Comparison of ENCODE assay signal across 8 mouse cellular contexts in the genomic region with DNA sequence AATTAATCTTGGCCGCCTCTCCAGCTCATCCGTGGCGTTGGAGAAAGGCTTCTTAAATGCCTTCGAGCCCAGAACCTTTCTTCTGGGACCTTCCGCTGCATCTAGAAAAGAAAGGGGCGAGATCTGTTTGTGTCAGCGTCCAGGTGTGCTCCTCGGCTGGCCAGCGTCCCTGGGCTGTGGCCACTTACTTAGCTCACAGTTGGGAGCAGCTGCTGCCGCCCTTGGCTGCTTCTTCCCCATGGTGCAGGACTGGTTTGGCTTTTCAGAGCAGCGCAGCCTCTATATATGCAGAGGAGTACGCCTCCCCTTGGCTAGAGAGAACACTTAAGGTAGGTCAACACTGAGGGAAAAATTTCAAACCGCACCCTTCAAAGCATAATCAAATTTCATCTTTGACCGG. TPM values are rescaled to one million over a fixed set of nuclear protein-coding genes. Genes with fewer than 3 reads are reported as not detected.
DNase-seq lines count a peak whose midpoint lies in the region; ATAC-seq and TF ChIP-seq lines count a peak whose summit lies in the region.

No protein-coding gene starts in this region.

- TF ChIP-seq POLR2A in bone marrow macrophage, adult 2 months (IDR thresholded peaks at IDR 0.05; ENCODE audit: borderline replicate concordance, low read depth, low read length) = no peak
- TF ChIP-seq POLR2A in myocyte (IDR thresholded peaks at IDR 0.05; ENCODE audit: insufficient read length, low read depth) = no peak

- H3K4me3 ChIP-seq in bone marrow macrophage, adult 2 months (ENCODE audit: insufficient read depth, low read length) = peak overlapping the region; percentile 70
- H3K4me3 ChIP-seq in hindbrain, embryonic 13.5 days = peak overlapping the region; percentile 97
- peak overlapping the region; percentile 97 for H3K4me3 ChIP-seq in liver, embryonic 12.5 days
- H3K4me3 ChIP-seq in myocyte = peak overlapping the region; percentile 31
- H3K4me3 ChIP-seq in layer of hippocampus, adult 2 months = no peak overlapping the region

- H3K79me2 ChIP-seq in myocyte (ENCODE audit: control insufficient read depth, insufficient read depth) = peaks cover 31% of the 10 kb centered on the region

- DNase-seq in gastrocnemius, adult 18-20 months (ENCODE audit: low spot score) = peak; percentile 27
- DNase-seq in gastrocnemius, postnatal 4 days (ENCODE audit: low spot score in 2 of 2) = no peak
- DNase-seq in layer of hippocampus, adult 2 months (ENCODE audit: low spot score in 2 of 2) = no peak
- no peak for DNase-seq in urinary bladder, postnatal 25 days (ENCODE audit: low spot score)

- no peaks in the 10 kb centered on the region for H3K9me3 ChIP-seq in hindbrain, embryonic 13.5 days
- no peaks in the 10 kb centered on the region for H3K9me3 ChIP-seq in liver, embryonic 12.5 days (replicated peaks)

- H3K36me3 ChIP-seq in hindbrain, embryonic 13.5 days = no peaks in the 10 kb centered on the region
- H3K36me3 ChIP-seq in liver, embryonic 12.5 days = no peaks in the 10 kb centered on the region
- H3K36me3 ChIP-seq in myocyte (ENCODE audit: control insufficient read depth, insufficient read depth) = no peaks in the 10 kb centered on the region

- no peak overlapping the region for H3ac ChIP-seq in myocyte (ENCODE audit: control insufficient read depth, insufficient read length)

- H3K27ac ChIP-seq in bone marrow macrophage, adult 2 months (ENCODE audit: insufficient read depth, low read depth, low read length) = no peak overlapping the region
- H3K27ac ChIP-seq in hindbrain, embryonic 13.5 days = no peak overlapping the region
- H3K27ac ChIP-seq in liver, embryonic 12.5 days = no peak overlapping the region
- H3K27ac ChIP-seq in layer of hippocampus, adult 2 months = no peak overlapping the region

- peak overlapping the region; percentile 43; the same call in 1 of the 2 replicates for H3K9ac ChIP-seq in hindbrain, embryonic 13.5 days
- peak overlapping the region; percentile 99 for H3K9ac ChIP-seq in liver, embryonic 12.5 days

- peaks cover 30% of the 10 kb centered on the region for H3K27me3 ChIP-seq in hindbrain, embryonic 13.5 days
- H3K27me3 ChIP-seq in liver, embryonic 12.5 days (replicated peaks) = peaks cover 38% of the 10 kb centered on the region
- no peaks in the 10 kb centered on the region for H3K27me3 ChIP-seq in myocyte (ENCODE audit: control insufficient read depth, insufficient read depth, insufficient read length)

- H3K4me1 ChIP-seq in bone marrow macrophage, adult 2 months (ENCODE audit: control insufficient read depth, insufficient read depth, low read length) = peaks cover 24% of the 10 kb centered on the region
- H3K4me1 ChIP-seq in hindbrain, embryonic 13.5 days (replicated peaks) = peaks cover 45% of the 10 kb centered on the region
- peaks cover 45% of the 10 kb centered on the region for H3K4me1 ChIP-seq in liver, embryonic 12.5 days

- no peak for ATAC-seq in hindbrain, embryonic 13.5 days (ENCODE audit: low FRiP score)
- no peak for ATAC-seq in liver, embryonic 12.5 days

- no peak for TF ChIP-seq CTCF in bone marrow macrophage, adult 2 months (IDR thresholded peaks at IDR 0.05; ENCODE audit: low read depth, low read length)
- no peak for TF ChIP-seq CTCF in layer of hippocampus, adult 2 months (conservative IDR thresholded peaks at IDR 0.05)

- peak overlapping the region; percentile 83 for H3K4me2 ChIP-seq in hindbrain, embryonic 13.5 days
- H3K4me2 ChIP-seq in liver, embryonic 12.5 days = peak overlapping the region; percentile 98
- H3K4me2 ChIP-seq in myocyte (ENCODE audit: low read depth) = peak overlapping the region; percentile 100

- 2% methylated on average over 14 of the region's 14 CpGs for WGBS in hindbrain, embryonic 13.5 days
- 5% methylated on average over 14 of the region's 14 CpGs for WGBS in liver, embryonic 12.5 days (ENCODE audit: insufficient replicate concordance)

TF ChIP-seq in myocyte, 11 proteins besides CTCF, POLR2A, EP300 and RAD21:
- no peak for TF ChIP-seq SRF (IDR thresholded peaks at IDR 0.05; ENCODE audit: control insufficient read depth, insufficient read length, low read depth)
- TF ChIP-seq MYOG (IDR thresholded peaks at IDR 0.05; ENCODE audit: control insufficient read depth in 1 of 3, insufficient read depth in 1 of 3, insufficient read length in 2 of 3, low read depth in 2 of 3) = peak in 1 of 3 experiments; percentile 76
- TF ChIP-seq USF1 (IDR thresholded peaks at IDR 0.05; ENCODE audit: low read depth) = no peak
- TF ChIP-seq MYOD1 (IDR thresholded peaks at IDR 0.05; ENCODE audit: control insufficient read depth in 1 of 3, insufficient read length in 2 of 3, low read depth in 2 of 3) = peak in 2 of 3 experiments; percentile 18 to 77

RNA-seq across cellular contexts. Expression of a gene that starts 1.0 kb away (rescaled TPM):
- 10 to 100 TPM; 34.5 to 40.0 TPM for total RNA-seq in gastrocnemius, adult 18-20 months (2021)
- total RNA-seq in gastrocnemius, postnatal 4 days (2021) = 10 to 100 TPM; 28.0 to 28.6 TPM
- 64.3 and 68.0 TPM in 2 replicates for polyA plus RNA-seq in bone marrow macrophage, adult 2 months (2012; ENCODE audit: insufficient read depth, insufficient read length, missing spikeins)
- 23.8 and 24.1 TPM in 2 replicates for polyA plus RNA-seq in hindbrain, embryonic 13.5 days (2015; fragmentation: Nextera tagmentation; extraction: Ambion mirVana)
- polyA plus RNA-seq in liver, embryonic 12.5 days (2016; fragmentation: Nextera tagmentation; extraction: Ambion mirVana) = 56.5 and 59.7 TPM in 2 replicates
- 48.2 TPM for polyA plus RNA-seq in myocyte (2012; fragmentation: generic; extraction: Trizol)
- 10 to 100 TPM; 62.0 to 67.5 TPM for total RNA-seq in layer of hippocampus, adult 2 months (2021)

RNA-seq across cellular contexts. Expression of a gene that starts 2.0 kb away (rescaled TPM):
- under 1 TPM in 1 of 2 experiments, not detected in 1; 0.09 TPM for total RNA-seq in gastrocnemius, adult 18-20 months (2021)
- total RNA-seq in gastrocnemius, postnatal 4 days (2021) = not detected
- polyA plus RNA-seq in bone marrow macrophage, adult 2 months (2012; ENCODE audit: insufficient read depth, insufficient read length, missing spikeins) = not detected in 2 replicates
- 0.10 and 0.14 TPM in 2 replicates for polyA plus RNA-seq in hindbrain, embryonic 13.5 days (2015; fragmentation: Nextera tagmentation; extraction: Ambion mirVana)
- 0.06 and 0.08 TPM in 2 replicates for polyA plus RNA-seq in liver, embryonic 12.5 days (2016; fragmentation: Nextera tagmentation; extraction: Ambion mirVana)
- polyA plus RNA-seq in myocyte (2012; fragmentation: generic; extraction: Trizol) = 0.05 TPM
- not detected for total RNA-seq in layer of hippocampus, adult 2 months (2021)

RNA-seq across cellular contexts. Expression of a gene that starts 44.9 kb away (rescaled TPM):
- 1 to 10 TPM; 6.7 to 7.5 TPM for total RNA-seq in gastrocnemius, adult 18-20 months (2021)
- total RNA-seq in gastrocnemius, postnatal 4 days (2021) = 10 to 100 TPM; 20.9 to 24.1 TPM
- polyA plus RNA-seq in bone marrow macrophage, adult 2 months (2012; ENCODE audit: insufficient read depth, insufficient read length, missing spikeins) = 41.7 and 45.7 TPM in 2 replicates
- polyA plus RNA-seq in hindbrain, embryonic 13.5 days (2015; fragmentation: Nextera tagmentation; extraction: Ambion mirVana) = 53.1 and 56.4 TPM in 2 replicates
- 18.5 and 20.0 TPM in 2 replicates for polyA plus RNA-seq in liver, embryonic 12.5 days (2016; fragmentation: Nextera tagmentation; extraction: Ambion mirVana)
- polyA plus RNA-seq in myocyte (2012; fragmentation: generic; extraction: Trizol) = 24.8 TPM
- 10 to 100 TPM; 57.1 to 62.9 TPM for total RNA-seq in layer of hippocampus, adult 2 months (2021)

RNA-seq across cellular contexts. Expression of a gene that starts 59.6 kb away (rescaled TPM):
- not detected for total RNA-seq in gastrocnemius, adult 18-20 months (2021)
- not detected for total RNA-seq in gastrocnemius, postnatal 4 days (2021)
- polyA plus RNA-seq in bone marrow macrophage, adult 2 months (2012; ENCODE audit: insufficient read depth, insufficient read length, missing spikeins) = not detected in 2 replicates
- not detected in 2 replicates for polyA plus RNA-seq in hindbrain, embryonic 13.5 days (2015; fragmentation: Nextera tagmentation; extraction: Ambion mirVana)
- polyA plus RNA-seq in liver, embryonic 12.5 days (2016; fragmentation: Nextera tagmentation; extraction: Ambion mirVana) = not detected in 2 replicates
- not detected for polyA plus RNA-seq in myocyte (2012; fragmentation: generic; extraction: Trizol)
- not detected for total RNA-seq in layer of hippocampus, adult 2 months (2021)
